Mouse (Mus musculus) heart, embryonic 12.5 days (tissue): ENCODE measurements at regions not wholly inside any gene's neighbourhood (a gene's known extent, or its start where the extent isn't known, plus 50 kb on each side); places are given as distances from the start of the nearest gene placed in this dataset.

ENCODE experiments used
- ATAC-seq: fragments of 200-750 bp; cut with Nextera tagmentation; 2 replicates; pipeline ENCODE4 v1.8.0; 2017; ENCODE audit warnings: moderate TSS enrichment, moderate library complexity; ENCODE audit not compliant: insufficient number of reproducible peaks, low FRiP score
- H3K27ac ChIP-seq: fragments of 300-500 bp; sonication (generic); 2 replicates; pipeline ENCODE4 v1.5.1; 2016; ENCODE audit warnings: mild to moderate bottlenecking, moderate library complexity; ENCODE audit not compliant: poor library complexity, severe bottlenecking
- H3K27me3 ChIP-seq: fragments of 300-500 bp; sonication (generic); replicated peaks from 2 replicates; pipeline ENCODE4 v1.6.1; 2016; ENCODE audit warnings: mild to moderate bottlenecking, moderate library complexity
- H3K36me3 ChIP-seq: fragments of 300-500 bp; sonication (generic); 2 replicates; pipeline ENCODE4 v1.6.1; 2016; ENCODE audit warnings: mild to moderate bottlenecking, moderate library complexity
- H3K4me1 ChIP-seq: fragments of 300-500 bp; sonication (generic); replicated peaks from 2 replicates; pipeline ENCODE4 v1.6.1; 2016; ENCODE audit warnings: mild to moderate bottlenecking
- H3K4me2 ChIP-seq: fragments of 300-500 bp; sonication (generic); 2 replicates; pipeline ENCODE4 v1.6.1; 2016; ENCODE audit warnings: mild to moderate bottlenecking, moderate library complexity
- H3K4me3 ChIP-seq: fragments of 300-500 bp; sonication (generic); 2 replicates; pipeline ENCODE4 v1.5.1; 2016; ENCODE audit warnings: mild to moderate bottlenecking
- H3K9ac ChIP-seq: fragments of 300-500 bp; sonication (generic); 2 replicates; pipeline ENCODE4 v1.6.1; 2016; ENCODE audit warnings: mild to moderate bottlenecking, moderate library complexity
- H3K9me3 ChIP-seq: fragments of 300-500 bp; sonication (generic); replicated peaks from 2 replicates; pipeline ENCODE4 v1.6.1; 2016; ENCODE audit warnings: mild to moderate bottlenecking, moderate library complexity
- WGBS: fragments of 180-500 bp; shearing (Covaris S2); methylation state at CpG from one replicate; pipeline ENCODE4 v1.1.7; 2016; 5-methylcytosine and 5-hydroxymethylcytosine counted together

GRCm38 (mm10) chr13:53707548-53707947, 234.7 kb upstream of the Msx2 start:
- Histone ChIP-seq H3K9ac (no peak overlapping the region), H3K4me1 (no peaks in the 10 kb centered on the region), H3K4me3 (no peak overlapping the region), H3K27me3 (no peaks in the 10 kb centered on the region), H3K36me3 (no peaks in the 10 kb centered on the region), H3K27ac (no peak overlapping the region), H3K9me3 (no peaks in the 10 kb centered on the region), H3K4me2 (no peak overlapping the region)
- ATAC-seq: no peak
- 83% methylated on average over 17 of the region's 17 CpGs for WGBS

- WGBS: 74% methylated on average over 11 of the region's 11 CpGs
These were observed 231.2 kb upstream of the Msx2 start for GRCm38 (mm10) chr13:53704104-53704503.

GRCm38 (mm10) chr13:53700236-53700635, 227.4 kb upstream of the Msx2 start:
- Histone ChIP-seq H3K36me3 (no peaks in the 10 kb centered on the region), H3K4me1 (peaks cover 29% of the 10 kb centered on the region), H3K27me3 (no peaks in the 10 kb centered on the region), H3K9ac (no peak overlapping the region), H3K4me3 (no peak overlapping the region), H3K9me3 (no peaks in the 10 kb centered on the region), H3K4me2 (no peak overlapping the region), H3K27ac (no peak overlapping the region)
- 73% methylated on average over 3 of the region's 3 CpGs for WGBS
- no peak for ATAC-seq

More at GRCm38 (mm10) chr13:53704104-53704503, 231.2 kb upstream of the Msx2 start:
- no peak overlapping the region for H3K4me2 ChIP-seq
- no peak overlapping the region for H3K27ac ChIP-seq
- H3K9me3 ChIP-seq: no peaks in the 10 kb centered on the region
- no peak overlapping the region for H3K4me3 ChIP-seq
- no peaks in the 10 kb centered on the region for H3K4me1 ChIP-seq
- H3K27me3 ChIP-seq: no peaks in the 10 kb centered on the region
- H3K9ac ChIP-seq: no peak overlapping the region
- no peak for ATAC-seq
- no peaks in the 10 kb centered on the region for H3K36me3 ChIP-seq

GRCm38 (mm10) chr13:53697954-53698353, 225.1 kb upstream of the Msx2 start:
- Histone ChIP-seq H3K9me3 (no peaks in the 10 kb centered on the region), H3K27ac (no peak overlapping the region)
- 69% methylated on average over 6 of the region's 6 CpGs for WGBS

GRCm38 (mm10) chr13:53695385-53695784, 222.5 kb upstream of the Msx2 start:
- no peak overlapping the region for H3K9ac ChIP-seq
- H3K27ac ChIP-seq: peak overlapping the region; percentile 46
- WGBS: 22% methylated on average over 3 of the region's 3 CpGs
- H3K4me1 ChIP-seq: peaks cover 38% of the 10 kb centered on the region
- H3K4me2 ChIP-seq: no peak overlapping the region
- H3K4me3 ChIP-seq: no peak overlapping the region
- H3K36me3 ChIP-seq: no peaks in the 10 kb centered on the region
- no peaks in the 10 kb centered on the region for H3K9me3 ChIP-seq
- no peaks in the 10 kb centered on the region for H3K27me3 ChIP-seq
- peak; percentile 69; the same call in 1 of the 2 replicates for ATAC-seq

More at GRCm38 (mm10) chr13:53697954-53698353, 225.1 kb upstream of the Msx2 start:
- Histone ChIP-seq H3K9ac (no peak overlapping the region), H3K27me3 (no peaks in the 10 kb centered on the region), H3K4me2 (no peak overlapping the region), H3K4me3 (no peak overlapping the region), H3K36me3 (no peaks in the 10 kb centered on the region), H3K4me1 (peaks cover 38% of the 10 kb centered on the region)
- no peak for ATAC-seq

GRCm38 (mm10) chr13:53688934-53689333, 216.1 kb upstream of the Msx2 start:
- Histone ChIP-seq H3K4me2 (peak overlapping the region; percentile 66), H3K27me3 (0 out of 2 replicates have a peak, but pooled peaks cover 5% of the 10 kb centered on the region), H3K36me3 (no peaks in the 10 kb centered on the region), H3K9me3 (no peaks in the 10 kb centered on the region), H3K4me1 (peaks cover 11% of the 10 kb centered on the region; the same call in 1 of the 2 replicates), H3K4me3 (peak overlapping the region; percentile 31), H3K27ac (no peak overlapping the region), H3K9ac (peak overlapping the region; percentile 60; the same call in 1 of the 2 replicates)
- WGBS: 22% methylated on average over 8 of the region's 8 CpGs
- no peak for ATAC-seq

- no peak overlapping the region for H3K27ac ChIP-seq
- 0 out of 2 replicates have a peak, but pooled peaks have one; percentile 39 for ATAC-seq
These were observed 215.6 kb upstream of the Msx2 start for GRCm38 (mm10) chr13:53688489-53688888.

GRCm38 (mm10) chr13:53684498-53684897, 211.6 kb upstream of the Msx2 start:
- ATAC-seq: no peak
- Histone ChIP-seq H3K36me3 (no peaks in the 10 kb centered on the region), H3K27me3 (peaks cover 5% of the 10 kb centered on the region; the same call in 1 of the 2 replicates), H3K4me1 (peaks cover 19% of the 10 kb centered on the region; the same call in 1 of the 2 replicates), H3K4me3 (no peak overlapping the region), H3K9ac (no peak overlapping the region), H3K4me2 (no peak overlapping the region), H3K27ac (no peak overlapping the region), H3K9me3 (no peaks in the 10 kb centered on the region)
- WGBS: 64% methylated on average over 5 of the region's 5 CpGs

More at GRCm38 (mm10) chr13:53688489-53688888, 215.6 kb upstream of the Msx2 start:
- peaks cover 11% of the 10 kb centered on the region; the same call in 1 of the 2 replicates for H3K4me1 ChIP-seq
- peak overlapping the region; percentile 66 for H3K4me2 ChIP-seq
- peak overlapping the region; percentile 31 for H3K4me3 ChIP-seq
- whole genome bisulfite sequencing: 7% methylated on average over 13 of the region's 13 CpGs
- peak overlapping the region; percentile 60; the same call in 1 of the 2 replicates for H3K9ac ChIP-seq
- no peaks in the 10 kb centered on the region for H3K9me3 ChIP-seq
- H3K27me3 ChIP-seq: 0 out of 2 replicates have a peak, but pooled peaks cover 5% of the 10 kb centered on the region
- H3K36me3 ChIP-seq: no peaks in the 10 kb centered on the region

GRCm38 (mm10) chr13:53677187-53677586, 204.3 kb upstream of the Msx2 start:
- ATAC-seq: no peak
- Histone ChIP-seq H3K4me2 (no peak overlapping the region), H3K27me3 (peaks cover 3% of the 10 kb centered on the region; the same call in 1 of the 2 replicates), H3K4me1 (peaks cover 8% of the 10 kb centered on the region; the same call in 1 of the 2 replicates), H3K36me3 (no peaks in the 10 kb centered on the region), H3K9me3 (no peaks in the 10 kb centered on the region), H3K9ac (no peak overlapping the region), H3K4me3 (no peak overlapping the region), H3K27ac (no peak overlapping the region)
- 75% methylated on average over 10 of the region's 10 CpGs for WGBS

GRCm38 (mm10) chr13:53670361-53670760, 197.5 kb upstream of the Msx2 start:
- Histone ChIP-seq H3K4me3 (no peak overlapping the region), H3K27ac (no peak overlapping the region), H3K36me3 (no peaks in the 10 kb centered on the region), H3K9me3 (peaks cover 16% of the 10 kb centered on the region; the same call in 1 of the 2 replicates), H3K9ac (no peak overlapping the region), H3K4me2 (peak overlapping the region; percentile 46), H3K27me3 (peaks cover 3% of the 10 kb centered on the region; the same call in 1 of the 2 replicates), H3K4me1 (peaks cover 6% of the 10 kb centered on the region)
- WGBS: 35% methylated on average over 19 of the region's 19 CpGs
- no peak for ATAC-seq

GRCm38 (mm10) chr13:53667518-53667917, 194.6 kb upstream of the Msx2 start:
- Histone ChIP-seq H3K27me3 (no peaks in the 10 kb centered on the region), H3K9ac (no peak overlapping the region), H3K4me2 (no peak overlapping the region), H3K9me3 (peaks cover 16% of the 10 kb centered on the region; the same call in 1 of the 2 replicates), H3K27ac (no peak overlapping the region), H3K4me1 (peaks cover 6% of the 10 kb centered on the region), H3K36me3 (no peaks in the 10 kb centered on the region), H3K4me3 (no peak overlapping the region)
- 81% methylated on average over 4 of the region's 4 CpGs for WGBS
- no peak for ATAC-seq

GRCm38 (mm10) chr13:53665592-53665991, 192.7 kb upstream of the Msx2 start:
- 90% methylated on average over 2 of the region's 2 CpGs for WGBS
- peaks cover 16% of the 10 kb centered on the region; the same call in 1 of the 2 replicates for H3K9me3 ChIP-seq
- no peak for ATAC-seq

More at GRCm38 (mm10) chr13:53665592-53665991, 192.7 kb upstream of the Msx2 start:
- H3K36me3 ChIP-seq: no peaks in the 10 kb centered on the region
- H3K27me3 ChIP-seq: no peaks in the 10 kb centered on the region
- H3K4me2 ChIP-seq: no peak overlapping the region
- H3K4me3 ChIP-seq: no peak overlapping the region
- H3K27ac ChIP-seq: no peak overlapping the region
- no peak overlapping the region for H3K9ac ChIP-seq
- peaks cover 4% of the 10 kb centered on the region for H3K4me1 ChIP-seq
